Mouse (Mus musculus) kidney, adult 2 months (tissue): ENCODE results near the gene Cblb. TPM values are rescaled to one million over a fixed set of nuclear protein-coding genes. Genes with fewer than 3 reads are reported as not detected.

Experiments
- DNase-seq: peaks from one replicate; pipeline ENCODE4 v3.0.0; 2021
- H3K27ac ChIP-seq: fragments of 200-500 bp; 2 replicates; pipeline ENCODE4 v1.5.1; 2012; ENCODE audit warnings: low read depth, low read length, control low read depth, inconsistent platforms; ENCODE audit not compliant: insufficient read depth
- H3K27me3 ChIP-seq: fragments of 200-500 bp; replicated peaks from 2 replicates; pipeline ENCODE4 v1.6.1; 2012; ENCODE audit warnings: mild to moderate bottlenecking, moderate library complexity, low read length, inconsistent platforms; ENCODE audit not compliant: control insufficient read depth, insufficient read depth
- H3K36me3 ChIP-seq: fragments of 200-500 bp; 2 replicates; pipeline ENCODE4 v1.6.1; 2012; ENCODE audit warnings: mild to moderate bottlenecking, moderate library complexity, low read length, inconsistent platforms; ENCODE audit not compliant: control insufficient read depth, insufficient read depth
- H3K4me1 ChIP-seq: fragments of 200-500 bp; 2 replicates; pipeline ENCODE4 v1.6.1; 2011; ENCODE audit warnings: low read length; ENCODE audit not compliant: control insufficient read depth, insufficient read depth
- H3K4me3 ChIP-seq: fragments of 200-500 bp; 2 replicates; pipeline ENCODE4 v1.5.1; 2011; ENCODE audit warnings: mild to moderate bottlenecking, low read depth, low read length, control low read depth; ENCODE audit not compliant: insufficient read depth
- CTCF ChIP-seq: fragments of 200-500 bp; conservative IDR thresholded peaks from 2 replicates; pipeline ENCODE4 v1.5.1; 2011; ENCODE audit warnings: low read depth, mild to moderate bottlenecking, control low read depth, low read length, moderate library complexity, mixed read lengths; ENCODE audit not compliant: insufficient read depth, insufficient read length
- POLR2A ChIP-seq: fragments of 200-500 bp; IDR thresholded peaks from one replicate; pipeline ENCODE4 v1.6.1; 2011; ENCODE audit warnings: low read depth, low read length, control low read depth
- WGBS: fragments of 180-500 bp; shearing (Covaris S2); methylation state at CpG from one replicate; pipeline ENCODE4 v1.1.7; 2018; 5-methylcytosine and 5-hydroxymethylcytosine counted together
- polyA plus RNA-seq: library from polyadenylated mRNA; depleted of rRNA; stranded (reverse); fragments of >200 nt; gene quantifications from 2 replicates; pipeline ENCODE4 v1.2.3, GENCODE M21; 2012

The Cblb gene
- polyA plus RNA-seq, 1 experiment: 8.8 TPM

GRCm38 (mm10) chr16:52134631-52135227 lies 103.7 kb downstream of the Cblb start:
- peaks cover 2% of the 10 kb centered on the region; the same call in 1 of the 2 replicates for H3K36me3 ChIP-seq
- no peak for DNase-seq
- no peaks in the 10 kb centered on the region for H3K4me1 ChIP-seq
- TF ChIP-seq CTCF (no peak), POLR2A (no peak)
- H3K27me3 ChIP-seq: no peaks in the 10 kb centered on the region
- H3K27ac ChIP-seq: no peak overlapping the region
- no peak overlapping the region for H3K4me3 ChIP-seq
- 74% methylated on average over 11 of the region's 11 CpGs for WGBS

DNA sequence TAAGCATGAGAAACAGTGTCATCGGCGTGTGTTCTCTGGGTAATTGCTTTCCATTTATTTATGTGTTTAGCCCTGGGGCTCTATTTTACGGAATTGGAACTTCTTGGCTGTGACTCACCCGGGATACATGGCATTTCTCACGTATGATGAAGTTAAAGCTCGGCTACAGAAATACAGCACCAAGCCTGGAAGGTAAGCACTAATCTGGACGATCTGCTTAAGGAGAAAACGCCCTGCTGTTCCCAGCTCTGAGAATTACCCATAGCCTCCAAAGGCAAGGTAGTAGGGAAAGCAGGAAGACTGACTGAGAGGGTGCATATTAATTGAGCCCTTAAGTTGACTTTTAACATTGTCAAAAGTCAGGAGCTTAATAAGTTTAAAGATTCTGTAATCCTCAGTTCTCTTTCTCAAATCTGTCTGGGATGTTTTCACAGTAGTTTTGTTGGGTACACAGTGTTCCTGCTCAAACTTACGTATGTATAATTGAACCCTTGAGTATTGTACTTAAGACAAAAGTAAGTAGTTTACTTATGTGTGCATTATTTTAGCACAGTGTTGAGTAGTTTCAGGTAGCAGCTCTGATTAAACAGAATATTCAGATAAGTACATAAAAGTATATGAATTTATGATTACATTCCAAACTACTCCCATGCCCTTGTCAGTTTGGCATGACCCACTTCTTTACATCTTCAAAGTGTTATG lies 104.8 kb downstream of the Cblb start:
- Histone ChIP-seq H3K27me3 (no peaks in the 10 kb centered on the region), H3K4me3 (no peak overlapping the region), H3K4me1 (no peaks in the 10 kb centered on the region), H3K27ac (no peak overlapping the region), H3K36me3 (peaks cover 2% of the 10 kb centered on the region; the same call in 1 of the 2 replicates)
- TF ChIP-seq CTCF (no peak), POLR2A (no peak)
- DNase-seq: peak; percentile 9
- whole genome bisulfite sequencing: 67% methylated on average over 9 of the region's 9 CpGs

- WGBS: 79% methylated on average over 13 of the region's 13 CpGs
- TF ChIP-seq POLR2A (no peak), CTCF (no peak)
- Histone ChIP-seq H3K27ac (no peak overlapping the region), H3K36me3 (no peaks in the 10 kb centered on the region; the same call in 1 of the 2 replicates), H3K4me3 (no peak overlapping the region), H3K27me3 (no peaks in the 10 kb centered on the region), H3K4me1 (0 out of 2 replicates have a peak, but pooled peaks cover 2% of the 10 kb centered on the region)
- no peak for DNase-seq
Measured at GRCm38 (mm10) chr16:52143101-52143500, 112.1 kb downstream of the Cblb start.

DNA sequence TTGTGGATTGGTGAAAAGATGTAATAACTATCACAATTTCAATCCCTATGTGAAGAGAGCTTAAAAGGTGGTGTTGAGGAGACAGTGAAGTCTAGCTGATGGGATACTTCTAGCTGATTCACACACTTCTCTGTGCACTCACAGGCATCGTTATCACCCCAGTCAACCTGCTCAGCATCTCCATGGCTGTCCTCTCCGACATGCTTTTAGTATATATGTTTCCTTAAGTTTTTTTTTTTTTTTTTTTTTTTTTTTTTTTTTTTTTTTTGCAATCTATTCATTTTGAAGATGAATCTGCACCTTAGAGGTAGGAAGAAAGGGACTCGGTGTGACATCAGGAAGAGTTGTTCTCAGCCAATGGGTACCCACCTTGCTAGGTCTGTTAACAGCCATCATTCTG lies 112.8 kb downstream of the Cblb start:
- H3K4me1 ChIP-seq: 0 out of 2 replicates have a peak, but pooled peaks cover 2% of the 10 kb centered on the region
- TF ChIP-seq POLR2A: no peak
- no peak for TF ChIP-seq CTCF
- H3K27me3 ChIP-seq: no peaks in the 10 kb centered on the region
- no peak overlapping the region for H3K4me3 ChIP-seq
- 94% methylated on average over 3 of the region's 3 CpGs for WGBS
- DNase-seq: no peak
- H3K27ac ChIP-seq: no peak overlapping the region
- H3K36me3 ChIP-seq: no peaks in the 10 kb centered on the region; the same call in 1 of the 2 replicates

DNA sequence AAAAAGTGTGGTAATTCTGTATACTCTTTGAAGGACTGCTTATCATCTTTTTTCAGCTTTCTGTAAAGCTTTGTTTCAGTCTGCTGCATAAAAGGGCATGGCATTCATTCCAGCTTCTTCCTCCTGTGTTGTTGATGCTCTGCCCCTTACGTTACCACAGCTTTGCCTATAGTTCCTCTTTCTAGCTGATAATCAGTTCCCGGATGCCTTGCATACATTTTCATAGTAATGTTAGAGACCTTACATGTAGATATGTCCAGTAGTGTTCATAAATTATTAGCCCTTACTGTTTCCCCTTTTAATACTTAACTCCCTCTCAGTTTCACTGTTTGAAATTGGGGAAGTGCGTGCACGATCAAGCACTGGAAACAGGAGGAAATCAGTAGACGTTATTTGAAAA lies 113.8 kb downstream of the Cblb start:
- 0 out of 2 replicates have a peak, but pooled peaks cover 2% of the 10 kb centered on the region for H3K4me1 ChIP-seq
- no peak overlapping the region for H3K4me3 ChIP-seq
- no peak for DNase-seq
- no peaks in the 10 kb centered on the region; the same call in 1 of the 2 replicates for H3K36me3 ChIP-seq
- 57% methylated on average over 5 of the region's 5 CpGs for WGBS
- H3K27me3 ChIP-seq: no peaks in the 10 kb centered on the region
- no peak for TF ChIP-seq POLR2A
- TF ChIP-seq CTCF: no peak
- H3K27ac ChIP-seq: no peak overlapping the region

- no peak for DNase-seq
- no peak overlapping the region for H3K4me3 ChIP-seq
- no peak for TF ChIP-seq POLR2A
- no peak for TF ChIP-seq CTCF
- H3K4me1 ChIP-seq: 0 out of 2 replicates have a peak, but pooled peaks cover 2% of the 10 kb centered on the region
- no peaks in the 10 kb centered on the region; the same call in 1 of the 2 replicates for H3K36me3 ChIP-seq
- 54% methylated on average over 4 of the region's 4 CpGs for WGBS
- H3K27me3 ChIP-seq: no peaks in the 10 kb centered on the region
- H3K27ac ChIP-seq: no peak overlapping the region
Measured at GRCm38 (mm10) chr16:52145552-52145951, 114.5 kb downstream of the Cblb start.

GRCm38 (mm10) chr16:52146976-52147696 lies 116.1 kb downstream of the Cblb start:
- no peak for TF ChIP-seq CTCF
- TF ChIP-seq POLR2A: no peak
- Histone ChIP-seq H3K4me3 (no peak overlapping the region), H3K36me3 (no peaks in the 10 kb centered on the region), H3K27ac (no peak overlapping the region), H3K27me3 (no peaks in the 10 kb centered on the region), H3K4me1 (0 out of 2 replicates have a peak, but pooled peaks cover 2% of the 10 kb centered on the region)
- DNase-seq: no peak
- WGBS: 87% methylated on average over 11 of the region's 11 CpGs
